Mouse (Mus musculus) liver, embryonic 12.5 days (tissue): ENCODE data around the gene Gnaq. TPM values are rescaled to one million over a fixed set of nuclear protein-coding genes. Genes with fewer than 3 reads are reported as not detected.
"Not testable (repeated sequence)": the region's sequence is repeated elsewhere in the genome, so short reads cannot be mapped to it uniquely, and the experiment has no call there.

ENCODE experiments used
- ATAC-seq: fragments of 200-750 bp; cut with Nextera tagmentation; 2 replicates; pipeline ENCODE4 v1.8.0; 2017; ENCODE audit warnings: moderate number of reproducible peaks, mild to moderate bottlenecking, moderate library complexity
- H3K27ac ChIP-seq: fragments of 300-500 bp; sonication (generic); 2 replicates; pipeline ENCODE4 v1.5.1; 2016; ENCODE audit warnings: mild to moderate bottlenecking
- H3K27me3 ChIP-seq: fragments of 300-500 bp; sonication (generic); replicated peaks from 2 replicates; pipeline ENCODE4 v1.6.1; 2016; ENCODE audit warnings: mild to moderate bottlenecking, moderate library complexity
- H3K36me3 ChIP-seq: fragments of 300-500 bp; sonication (generic); 2 replicates; pipeline ENCODE4 v1.6.1; 2016; ENCODE audit warnings: mild to moderate bottlenecking, moderate library complexity
- H3K4me1 ChIP-seq: fragments of 300-500 bp; sonication (generic); 2 replicates; pipeline ENCODE4 v1.6.1; 2016
- H3K4me2 ChIP-seq: fragments of 300-500 bp; sonication (generic); 2 replicates; pipeline ENCODE4 v1.6.1; 2016; ENCODE audit warnings: mild to moderate bottlenecking, moderate library complexity
- H3K4me3 ChIP-seq: fragments of 300-500 bp; sonication (generic); 2 replicates; pipeline ENCODE4 v1.5.1; 2016; ENCODE audit warnings: mild to moderate bottlenecking, moderate library complexity
- H3K9ac ChIP-seq: fragments of 300-500 bp; sonication (generic); 2 replicates; pipeline ENCODE4 v1.6.1; 2016; ENCODE audit warnings: mild to moderate bottlenecking, moderate library complexity
- H3K9me3 ChIP-seq: fragments of 300-500 bp; sonication (generic); replicated peaks from 2 replicates; pipeline ENCODE4 v1.6.1; 2016; ENCODE audit warnings: mild to moderate bottlenecking, moderate library complexity
- WGBS: fragments of 180-500 bp; shearing (Covaris S2); methylation state at CpG from one replicate; pipeline ENCODE4 v1.1.7; 2016; ENCODE audit not compliant: insufficient replicate concordance; 5-methylcytosine and 5-hydroxymethylcytosine counted together
- polyA plus RNA-seq: library from polyadenylated mRNA; unstranded; fragments of >200 nt; fragmentation: Nextera tagmentation; extraction: Ambion mirVana; gene quantifications from 2 replicates; pipeline ENCODE4 v1.2.1, GENCODE M21; 2016

Gene Gnaq
- polyA plus RNA-seq, 1 experiment from 2014 or later: 5.6 TPM

DNA sequence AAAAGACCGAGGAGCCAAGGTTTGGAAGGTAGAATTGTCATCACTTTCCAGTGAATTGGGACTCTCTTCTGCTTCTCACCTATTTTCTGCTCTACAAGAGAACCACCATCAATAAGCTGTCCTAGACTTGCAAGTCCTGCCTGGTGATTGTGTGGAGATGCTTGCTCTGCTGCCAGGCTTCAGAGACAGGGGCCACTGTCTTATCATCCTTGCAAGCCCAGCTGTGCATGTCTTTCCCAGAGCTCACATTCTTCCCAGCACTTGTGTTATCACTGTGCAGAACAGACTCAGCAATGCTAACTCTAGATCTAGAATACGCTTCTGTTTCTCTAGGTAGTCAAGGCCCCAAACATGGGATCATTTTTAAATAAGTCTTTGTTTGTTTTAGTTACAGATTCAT is 116.4 kb downstream of the Gnaq start:
- H3K4me1 ChIP-seq: peaks cover 25% of the 10 kb centered on the region
- no peak for ATAC-seq
- no peak overlapping the region for H3K27ac ChIP-seq
- H3K4me3 ChIP-seq: no peak overlapping the region
- H3K27me3 ChIP-seq: no peaks in the 10 kb centered on the region
- no peaks in the 10 kb centered on the region for H3K9me3 ChIP-seq
- H3K36me3 ChIP-seq: no peaks in the 10 kb centered on the region
- WGBS: 59% methylated on average over 2 of the region's 2 CpGs
- H3K4me2 ChIP-seq: no peak overlapping the region
- no peak overlapping the region for H3K9ac ChIP-seq

DNA sequence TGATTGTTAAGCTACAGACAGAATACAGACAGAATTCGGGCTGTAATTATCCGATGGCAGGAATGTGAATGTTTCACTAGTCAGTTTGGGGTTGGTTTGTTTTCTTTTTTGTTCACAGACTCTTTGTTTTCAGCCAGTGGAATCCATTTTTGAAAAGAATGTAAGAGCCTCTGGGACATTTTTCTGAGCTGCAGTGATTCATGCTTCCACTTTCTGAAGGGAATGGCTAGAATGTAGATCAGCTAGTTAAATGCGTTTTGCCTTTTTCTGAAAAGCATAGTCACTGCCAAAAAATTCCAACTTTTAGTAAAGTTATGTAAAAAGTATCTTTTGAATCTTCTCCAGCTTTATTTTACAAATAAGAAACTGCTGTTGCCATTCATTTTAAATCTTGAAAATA is 118.3 kb downstream of the Gnaq start:
- no peak overlapping the region for H3K4me3 ChIP-seq
- no peaks in the 10 kb centered on the region for H3K36me3 ChIP-seq
- peaks cover 25% of the 10 kb centered on the region for H3K4me1 ChIP-seq
- H3K27me3 ChIP-seq: no peaks in the 10 kb centered on the region
- no peak overlapping the region for H3K9ac ChIP-seq
- no peak for ATAC-seq
- no peak overlapping the region for H3K4me2 ChIP-seq
- WGBS: 77% methylated on average over 3 of the region's 3 CpGs
- H3K27ac ChIP-seq: no peak overlapping the region
- H3K9me3 ChIP-seq: no peaks in the 10 kb centered on the region

GRCm38 (mm10) chr19:16251819-16252218 is 119.2 kb downstream of the Gnaq start:
- no peak for ATAC-seq
- Histone ChIP-seq H3K4me3 (no peak overlapping the region), H3K27ac (no peak overlapping the region), H3K9me3 (no peaks in the 10 kb centered on the region), H3K36me3 (no peaks in the 10 kb centered on the region), H3K4me1 (peaks cover 25% of the 10 kb centered on the region), H3K4me2 (no peak overlapping the region), H3K27me3 (no peaks in the 10 kb centered on the region), H3K9ac (no peak overlapping the region)
- 37% methylated on average over 5 of the region's 5 CpGs for WGBS

GRCm38 (mm10) chr19:16252696-16253095 is 120.1 kb downstream of the Gnaq start:
- no peaks in the 10 kb centered on the region for H3K9me3 ChIP-seq
- H3K27me3 ChIP-seq: no peaks in the 10 kb centered on the region
- H3K9ac ChIP-seq: no peak overlapping the region
- no peak overlapping the region for H3K4me3 ChIP-seq
- no peak for ATAC-seq
- 33% methylated on average over 4 of the region's 4 CpGs for WGBS
- no peak overlapping the region for H3K27ac ChIP-seq
- H3K36me3 ChIP-seq: no peaks in the 10 kb centered on the region
- peaks cover 25% of the 10 kb centered on the region for H3K4me1 ChIP-seq
- no peak overlapping the region for H3K4me2 ChIP-seq

DNA sequence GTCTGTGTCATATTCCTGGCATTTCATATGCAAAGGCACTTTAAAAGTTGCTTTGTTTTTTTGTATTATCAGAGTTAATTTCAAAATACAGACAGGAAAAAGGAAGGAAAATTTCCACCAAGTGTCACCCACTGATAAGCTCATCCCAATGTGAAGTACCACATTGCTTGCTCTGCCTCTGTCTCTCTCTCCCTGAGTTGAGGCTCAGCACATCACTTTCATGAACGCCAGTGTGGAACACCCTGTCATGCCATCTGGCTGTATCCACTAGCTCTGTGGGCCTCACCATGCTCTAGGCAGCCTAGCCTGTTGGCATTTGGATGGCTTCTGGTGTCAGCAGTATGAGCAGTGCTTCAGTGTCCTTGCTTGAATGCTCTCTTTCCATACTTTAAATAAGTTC is 122.2 kb downstream of the Gnaq start:
- ATAC-seq: no peak
- Histone ChIP-seq H3K27ac (no peak overlapping the region), H3K9ac (no peak overlapping the region), H3K4me1 (peaks cover 32% of the 10 kb centered on the region), H3K4me3 (no peak overlapping the region), H3K9me3 (no peaks in the 10 kb centered on the region), H3K4me2 (no peak overlapping the region), H3K36me3 (no peaks in the 10 kb centered on the region), H3K27me3 (no peaks in the 10 kb centered on the region)
- 22% methylated on average over 1 of the region's 1 CpGs for WGBS

GRCm38 (mm10) chr19:16255294-16255693 is 122.7 kb downstream of the Gnaq start:
- 59% methylated on average over 2 of the region's 2 CpGs for WGBS
- ATAC-seq: no peak
- no peaks in the 10 kb centered on the region for H3K36me3 ChIP-seq
- no peaks in the 10 kb centered on the region for H3K9me3 ChIP-seq
- no peak overlapping the region for H3K4me3 ChIP-seq
- H3K27me3 ChIP-seq: no peaks in the 10 kb centered on the region
- H3K27ac ChIP-seq: no peak overlapping the region
- no peak overlapping the region for H3K4me2 ChIP-seq
- H3K4me1 ChIP-seq: peaks cover 36% of the 10 kb centered on the region
- H3K9ac ChIP-seq: no peak overlapping the region

- Histone ChIP-seq H3K4me2 (no peak overlapping the region), H3K9ac (no peak overlapping the region), H3K36me3 (no peaks in the 10 kb centered on the region), H3K4me1 (peaks cover 33% of the 10 kb centered on the region), H3K27me3 (no peaks in the 10 kb centered on the region), H3K4me3 (no peak overlapping the region), H3K27ac (no peak overlapping the region), H3K9me3 (no peaks in the 10 kb centered on the region)
- no peak for ATAC-seq
Measured at GRCm38 (mm10) chr19:16258766-16259355, 126.2 kb downstream of the Gnaq start.

GRCm38 (mm10) chr19:16259786-16260434 is 127.3 kb downstream of the Gnaq start:
- H3K9ac ChIP-seq: no peak overlapping the region
- no peak overlapping the region for H3K4me2 ChIP-seq
- no peaks in the 10 kb centered on the region for H3K9me3 ChIP-seq
- 38% methylated on average over 6 of the region's 6 CpGs for whole genome bisulfite sequencing
- H3K4me1 ChIP-seq: peaks cover 32% of the 10 kb centered on the region
- no peak for ATAC-seq
- H3K27me3 ChIP-seq: no peaks in the 10 kb centered on the region
- H3K27ac ChIP-seq: no peak overlapping the region
- no peak overlapping the region for H3K4me3 ChIP-seq
- no peaks in the 10 kb centered on the region for H3K36me3 ChIP-seq

- WGBS: 48% methylated on average over 2 of the region's 2 CpGs
- Histone ChIP-seq H3K27ac (no peak overlapping the region), H3K4me1 (peaks cover 30% of the 10 kb centered on the region), H3K4me2 (no peak overlapping the region), H3K9ac (no peak overlapping the region), H3K9me3 (no peaks in the 10 kb centered on the region), H3K36me3 (no peaks in the 10 kb centered on the region), H3K27me3 (no peaks in the 10 kb centered on the region), H3K4me3 (no peak overlapping the region)
- ATAC-seq: no peak
Measured at GRCm38 (mm10) chr19:16260435-16260832, 127.8 kb downstream of the Gnaq start.

- Histone ChIP-seq H3K27me3 (no peaks in the 10 kb centered on the region), H3K36me3 (no peaks in the 10 kb centered on the region), H3K27ac (no peak overlapping the region), H3K9me3 (no peaks in the 10 kb centered on the region), H3K4me3 (no peak overlapping the region), H3K4me2 (no peak overlapping the region), H3K9ac (no peak overlapping the region), H3K4me1 (peaks cover 30% of the 10 kb centered on the region)
- 47% methylated on average over 1 of the region's 1 CpGs for WGBS
- no peak for ATAC-seq
Measured at GRCm38 (mm10) chr19:16260973-16261372, 128.3 kb downstream of the Gnaq start.

GRCm38 (mm10) chr19:16261631-16262030 is 129.0 kb downstream of the Gnaq start:
- H3K27me3 ChIP-seq: no peaks in the 10 kb centered on the region
- peaks cover 30% of the 10 kb centered on the region for H3K4me1 ChIP-seq
- H3K4me3 ChIP-seq: no peak overlapping the region
- H3K4me2 ChIP-seq: no peak overlapping the region
- H3K27ac ChIP-seq: no peak overlapping the region
- ATAC-seq: no peak
- H3K9me3 ChIP-seq: no peaks in the 10 kb centered on the region
- H3K36me3 ChIP-seq: no peaks in the 10 kb centered on the region
- WGBS: 59% methylated on average over 6 of the region's 6 CpGs
- no peak overlapping the region for H3K9ac ChIP-seq

DNA sequence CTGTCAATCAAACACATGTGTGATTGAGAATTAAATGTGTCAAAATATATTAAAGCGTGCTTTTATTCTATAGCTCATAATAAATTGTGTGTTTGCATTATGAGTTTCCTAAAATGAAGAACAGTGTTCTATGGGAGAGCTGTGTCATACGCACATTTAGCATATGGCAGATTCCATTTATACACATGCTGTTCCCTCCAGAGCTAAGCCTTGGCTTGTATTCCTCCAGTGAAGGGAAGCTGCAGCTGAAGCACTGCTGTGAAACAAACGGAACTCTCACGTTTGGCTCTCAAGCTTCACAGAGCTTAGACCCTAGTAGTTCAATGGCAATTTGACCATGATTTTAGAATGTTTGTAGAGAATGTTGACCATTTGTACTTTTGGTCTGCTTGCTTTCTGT is 129.7 kb downstream of the Gnaq start:
- Histone ChIP-seq H3K27me3 (no peaks in the 10 kb centered on the region), H3K27ac (no peak overlapping the region), H3K9ac (no peak overlapping the region), H3K4me2 (no peak overlapping the region), H3K36me3 (no peaks in the 10 kb centered on the region), H3K4me1 (peaks cover 30% of the 10 kb centered on the region), H3K4me3 (no peak overlapping the region), H3K9me3 (no peaks in the 10 kb centered on the region)
- ATAC-seq: no peak
- 77% methylated on average over 4 of the region's 4 CpGs for WGBS

DNA sequence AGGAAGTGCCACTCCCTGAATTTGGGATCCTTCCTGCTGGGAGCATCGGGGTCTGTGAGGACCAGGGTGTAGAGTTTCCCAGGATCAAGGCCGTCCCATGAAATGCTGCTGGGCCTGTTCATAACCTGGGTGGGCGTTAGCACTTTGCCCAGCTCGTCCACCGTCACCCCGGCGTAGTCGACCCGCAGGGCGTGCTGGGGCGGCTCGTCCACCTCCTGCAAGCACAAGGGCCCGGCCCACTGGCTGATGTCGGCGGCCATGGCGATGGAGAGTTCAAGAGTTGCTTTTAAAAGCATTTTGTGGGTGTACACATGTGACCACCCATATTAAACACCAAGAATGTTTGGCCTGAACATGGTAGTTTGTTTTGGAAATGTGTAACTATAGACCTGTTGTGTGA is 134.7 kb downstream of the Gnaq start:
- not testable (repeated sequence) for H3K9ac ChIP-seq, ATAC-seq, H3K4me3 ChIP-seq, H3K27ac ChIP-seq, H3K27me3 ChIP-seq, H3K36me3 ChIP-seq, H3K9me3 ChIP-seq, H3K4me2 ChIP-seq, H3K4me1 ChIP-seq
- WGBS: 83% methylated on average over 12 of the region's 16 CpGs
